Mouse (Mus musculus) heart, adult 9 months (tissue): ENCODE results near the gene Kif3c.

Experiments used
- DNase-seq, 2 experiments: peaks; one replicate each; pipeline ENCODE4 v3.0.0; 2022; ENCODE audit warnings: low spot score in 2 of 2

Gene Kif3c

DNA sequence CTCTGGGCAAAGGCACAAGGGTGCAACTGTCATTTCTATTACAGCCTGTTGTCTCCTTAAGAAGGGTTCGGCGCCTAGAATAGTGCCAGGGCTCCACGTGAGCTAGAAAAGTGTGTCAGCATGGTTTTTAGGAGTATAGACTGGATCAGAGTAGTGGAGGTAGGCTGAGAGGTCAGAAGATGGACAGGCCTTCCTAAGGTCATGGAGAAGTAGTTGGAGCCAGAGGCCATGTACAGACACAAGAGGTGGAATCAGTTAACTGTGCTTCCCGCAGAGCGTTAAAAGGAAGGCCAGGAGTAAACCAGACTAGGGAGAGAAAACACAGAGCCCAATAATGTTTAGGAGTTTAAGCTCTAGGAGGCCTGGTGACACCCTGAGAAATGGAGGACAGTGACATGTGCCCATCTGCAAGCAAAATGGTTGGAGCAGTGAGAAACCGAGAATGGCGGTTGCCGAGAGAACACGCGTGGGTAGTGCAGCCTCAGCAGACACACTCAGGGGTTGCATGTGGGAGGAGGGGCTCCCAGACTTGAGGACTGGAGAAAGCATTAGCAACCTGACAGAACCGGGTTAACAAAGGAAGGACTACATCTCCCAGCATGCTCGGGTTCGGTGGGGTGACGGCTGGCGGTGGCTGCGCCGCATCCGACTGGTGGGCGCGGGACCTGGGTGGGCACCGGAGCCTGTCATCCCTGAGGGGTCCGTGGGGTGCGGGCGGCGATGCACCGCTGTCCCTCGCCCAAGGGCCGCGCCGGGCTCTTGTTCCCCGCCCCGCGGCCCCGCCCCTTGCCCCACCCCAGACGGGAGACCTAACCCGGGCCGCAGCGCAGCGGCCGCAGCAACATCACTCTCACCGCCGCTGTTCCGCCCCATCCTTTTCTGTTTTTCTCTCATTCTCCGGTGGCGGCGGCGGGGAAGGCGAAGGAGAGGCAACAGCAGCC, at the start of gene Kif3c:
Kif3c (plus strand) TSS at position 625 of the 941 bp plus-strand sequence.
- peak; percentile 66 to 72 for DNase-seq

DNA sequence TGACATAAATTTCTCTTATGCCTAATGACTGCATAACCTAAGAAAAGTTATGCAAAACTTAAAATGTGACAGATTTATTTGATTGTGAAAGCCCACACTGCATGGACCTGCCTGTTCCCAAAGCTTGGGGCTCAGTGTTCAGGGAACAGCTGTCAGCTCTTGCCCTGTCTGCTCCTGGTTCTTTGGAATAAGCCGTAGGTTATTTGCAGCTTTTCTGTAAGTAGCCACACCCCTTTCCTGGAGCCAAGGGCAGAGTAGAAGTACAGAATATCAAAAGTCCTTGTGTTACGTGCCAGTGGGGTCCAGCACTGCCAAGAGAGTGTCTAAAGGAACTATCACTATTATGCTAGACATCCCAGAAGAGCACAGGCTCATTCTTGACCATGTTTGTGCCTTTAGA, 48.8 kb upstream of the Kif3c start:
- DNase-seq, result peak; percentile 10 to 16

DNA sequence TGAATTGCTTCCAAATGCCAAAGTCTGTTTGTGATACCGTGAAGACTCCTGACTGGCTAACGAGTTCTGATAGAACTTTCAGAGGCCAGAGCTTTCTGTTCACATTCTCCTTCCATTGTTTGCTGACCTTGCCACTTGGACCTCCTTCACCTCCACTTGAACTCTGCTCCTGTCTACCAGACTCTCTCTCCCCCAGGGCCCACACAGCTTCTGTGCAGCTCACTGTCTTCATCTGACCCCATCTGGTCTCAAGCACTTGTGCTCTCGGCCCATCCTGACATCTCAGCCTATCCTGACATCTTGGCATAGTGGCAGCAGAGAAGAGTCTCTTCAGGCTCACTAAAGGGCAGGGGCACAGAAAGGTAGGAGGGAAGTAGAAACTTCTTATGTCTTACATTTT, 48.0 kb upstream of the Kif3c start:
- DNase-seq, result no peak

DNA sequence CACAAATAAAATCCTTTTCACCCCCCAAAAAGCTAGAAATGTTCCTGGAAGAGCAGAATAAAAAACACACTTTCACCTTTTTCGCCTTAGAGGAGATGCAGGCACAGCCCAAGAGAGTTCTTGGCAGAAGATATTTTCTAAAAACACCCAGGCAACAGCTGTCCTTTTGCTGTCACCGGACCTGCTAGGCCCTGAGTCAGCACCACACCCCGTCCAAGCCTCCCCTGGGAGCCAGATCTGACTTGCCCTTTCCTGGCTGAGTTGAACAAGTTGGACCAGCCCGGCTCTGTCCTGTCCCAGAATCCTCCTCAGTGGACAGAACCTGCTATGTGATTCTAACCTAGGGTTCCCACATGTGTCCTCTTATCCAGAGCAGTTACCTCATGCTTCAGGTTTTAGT, 45.6 kb upstream of the Kif3c start:
- DNase-seq, result peak; percentile 40 to 62

DNA sequence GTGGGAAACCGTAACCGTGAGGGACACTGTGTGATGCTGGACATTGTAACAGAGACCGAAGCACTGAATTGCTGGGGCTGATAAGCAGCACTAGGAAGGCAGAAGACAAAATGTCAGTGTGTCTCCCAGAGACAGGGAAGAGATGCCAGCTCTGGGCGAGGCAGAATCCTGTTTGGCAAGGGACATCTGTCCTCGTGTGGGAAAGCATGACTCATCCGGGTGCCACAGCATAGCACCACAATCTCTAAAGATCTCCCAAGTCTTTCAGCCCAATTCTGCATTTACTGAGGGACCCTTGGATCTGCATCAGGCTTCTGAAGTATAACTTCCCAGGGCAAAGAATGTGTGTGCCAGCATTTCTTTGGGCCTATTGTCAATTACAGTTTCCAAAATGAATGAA, 41.7 kb upstream of the Kif3c start:
- DNase-seq, result peak in 1 of 2 experiments; percentile 6

DNA sequence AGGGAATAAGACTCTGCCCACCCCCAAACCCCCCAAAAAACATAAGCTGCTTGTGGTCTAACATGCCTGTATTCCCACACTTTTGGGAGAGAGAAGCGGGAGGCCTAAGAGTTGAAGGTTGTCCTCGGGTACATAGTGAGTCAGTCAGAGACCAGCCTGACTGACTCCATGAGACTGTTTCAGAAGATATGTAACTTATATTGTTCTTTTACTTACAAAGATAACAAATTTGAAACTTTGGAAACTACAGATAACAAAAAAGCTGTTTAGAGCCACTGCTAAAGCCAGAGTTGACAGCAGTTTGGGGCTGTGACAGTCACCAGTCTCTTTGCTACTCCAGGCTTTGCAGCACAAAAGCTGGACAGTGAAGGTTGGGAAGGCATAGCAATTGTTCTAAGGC, 39.7 kb upstream of the Kif3c start:
- no peak for DNase-seq

DNA sequence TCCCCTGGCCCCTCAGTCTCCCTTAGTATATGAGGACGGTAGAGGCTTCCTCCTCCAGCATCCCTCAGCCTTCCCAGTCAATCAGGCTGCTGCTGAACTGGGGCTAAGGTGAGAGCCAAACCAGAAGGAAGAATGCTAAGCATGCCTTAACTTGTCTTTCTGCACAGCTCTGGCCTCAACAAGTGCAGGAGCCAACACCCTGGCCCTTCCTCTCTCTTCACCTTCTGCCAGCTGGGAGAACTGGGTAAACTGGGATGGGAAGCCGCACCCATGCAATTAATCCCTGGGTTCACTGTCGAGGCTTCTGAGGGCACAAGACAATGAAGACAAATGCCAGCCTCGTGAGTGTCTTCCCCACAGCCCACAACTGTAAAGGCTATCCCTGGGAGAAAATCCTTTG, 35.3 kb upstream of the Kif3c start:
- no peak for DNase-seq

DNA sequence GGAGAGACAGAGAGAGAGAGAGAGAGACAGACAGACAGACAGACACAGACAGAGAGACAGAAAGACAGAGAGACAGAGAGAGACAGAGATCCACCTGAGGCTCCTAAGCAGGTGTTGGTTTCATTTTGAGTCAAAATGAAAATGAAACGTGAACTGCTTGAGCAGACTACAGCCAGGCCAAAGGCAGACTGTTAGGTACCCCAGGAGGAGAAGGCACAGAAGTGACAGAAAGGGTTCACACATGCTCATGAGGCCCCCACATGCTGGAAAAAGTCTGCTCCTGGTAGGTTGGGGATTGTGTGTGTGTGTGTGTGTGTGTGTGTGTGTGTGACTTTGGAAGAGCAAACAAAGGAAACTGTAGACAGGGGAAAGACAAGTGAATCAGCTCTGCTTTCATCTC, 26.0 kb upstream of the Kif3c start:
- no peak for DNase-seq

DNA sequence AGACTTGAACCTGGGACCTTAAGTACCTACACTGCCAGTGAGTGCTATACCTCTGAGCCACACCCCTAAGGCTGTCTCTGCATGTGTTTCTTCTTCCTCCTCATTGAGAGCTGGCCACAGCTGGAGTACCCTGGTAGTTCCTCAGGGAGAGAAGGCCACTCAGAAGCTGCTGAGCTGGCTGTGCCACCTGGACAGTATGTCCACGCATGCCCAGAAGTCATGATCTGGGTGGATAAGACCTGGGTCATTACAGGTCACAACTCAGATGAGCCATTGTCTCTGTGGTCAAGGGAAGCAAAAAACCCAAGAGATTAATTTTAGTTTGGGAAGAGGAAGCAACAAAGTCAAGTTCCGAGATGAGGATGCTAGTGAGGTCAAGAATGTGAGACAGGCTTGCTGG, 20.8 kb upstream of the Kif3c start:
- DNase-seq, result no peak

DNA sequence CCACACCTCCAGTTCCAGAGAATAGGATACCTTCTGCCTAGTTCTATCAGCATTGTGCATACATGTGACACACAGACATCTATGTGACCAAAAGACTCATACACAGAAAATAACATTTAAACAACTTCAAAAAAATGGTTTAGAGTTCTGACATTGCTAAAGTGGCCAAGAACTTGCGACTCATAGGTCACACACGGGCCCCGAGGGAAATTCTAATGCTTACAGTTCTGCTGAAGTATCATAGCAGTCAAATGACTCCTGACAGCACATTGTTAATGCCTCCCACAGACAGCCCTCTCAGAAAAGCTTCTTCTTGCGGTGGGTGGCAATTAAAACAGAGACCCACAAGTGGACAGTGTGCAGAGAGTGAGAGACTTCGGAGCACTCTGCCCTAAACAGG, 19.9 kb upstream of the Kif3c start:
- DNase-seq, result no peak

DNA sequence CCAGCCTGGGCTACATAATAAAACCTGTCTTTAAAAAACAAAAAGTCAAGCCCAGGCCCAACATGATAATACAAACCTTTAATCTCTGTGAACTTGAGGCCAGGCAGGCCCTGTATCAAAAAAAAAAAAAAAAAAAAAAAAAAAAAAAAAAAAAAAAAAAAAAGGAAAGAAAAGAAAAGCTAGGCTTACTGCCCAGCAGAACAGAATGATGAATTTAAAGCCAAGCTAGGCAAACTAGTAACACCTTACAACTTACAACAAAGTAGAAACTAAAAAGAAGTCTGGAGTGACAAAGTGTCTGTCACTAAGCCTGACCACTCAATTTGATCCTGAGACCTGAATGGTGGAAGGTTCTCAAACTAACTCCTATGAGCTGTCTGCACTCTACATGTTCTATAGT, 17.2 kb upstream of the Kif3c start:
- DNase-seq, result no peak

DNA sequence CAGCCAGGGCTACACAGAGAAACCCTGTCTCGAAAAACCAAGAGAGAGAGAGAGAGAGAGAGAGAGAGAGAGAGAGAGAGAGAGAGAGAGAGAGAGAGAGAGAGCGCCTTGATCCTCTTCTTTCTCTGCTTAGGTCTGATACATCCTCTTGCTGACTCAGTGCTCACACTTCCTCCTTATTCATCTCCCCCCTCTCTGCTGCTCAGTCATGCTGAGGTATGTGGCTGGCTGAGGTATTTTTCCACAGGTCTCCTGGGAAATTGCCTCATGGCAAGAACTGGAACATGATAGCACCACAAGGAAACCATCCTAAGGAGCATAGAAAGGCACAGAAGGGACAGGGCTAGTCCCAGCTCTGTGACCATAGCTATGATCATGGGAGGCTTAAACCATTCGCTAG, 15.5 kb upstream of the Kif3c start:
- no peak for DNase-seq

DNA sequence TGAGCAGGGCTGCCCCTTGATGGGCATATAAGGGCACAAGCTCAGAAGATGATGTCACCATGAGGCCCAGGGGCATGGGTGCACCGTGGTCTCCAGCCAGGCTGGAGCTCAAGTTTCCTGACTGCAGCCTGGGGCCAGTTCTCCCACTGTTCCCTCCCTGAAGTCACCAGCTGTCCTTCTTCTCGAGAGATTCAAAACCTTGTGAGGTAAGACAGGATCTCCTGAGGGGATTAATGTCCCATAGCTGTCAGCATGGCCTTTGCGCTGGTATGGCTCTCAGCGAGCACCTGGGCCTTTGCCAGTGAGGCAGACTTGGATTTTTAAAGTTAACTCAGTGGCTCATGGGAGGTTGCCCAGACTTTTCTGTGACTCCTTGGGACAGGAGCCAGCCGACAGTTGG, 14.8 kb upstream of the Kif3c start:
- DNase-seq, result no peak

DNA sequence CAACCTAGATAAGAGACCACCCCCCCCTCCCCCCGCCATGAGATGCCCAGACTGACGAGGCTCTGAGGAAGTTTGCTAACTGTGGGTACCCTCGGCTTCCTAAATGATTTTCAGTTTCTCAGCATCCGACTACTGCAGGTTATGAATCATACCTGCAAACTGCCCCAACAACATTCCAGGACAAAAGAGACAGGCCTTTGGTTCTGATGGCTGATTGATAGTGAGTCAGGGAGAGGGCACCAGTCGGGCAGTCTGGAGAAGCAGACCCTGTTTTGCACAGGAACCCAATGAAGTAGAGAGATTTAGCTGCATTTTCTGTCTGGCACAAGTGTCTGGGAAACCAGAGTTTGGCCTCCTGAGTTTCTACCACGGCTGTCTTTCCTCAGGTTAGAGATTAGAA, 12.7 kb upstream of the Kif3c start:
- DNase-seq, result no peak

DNA sequence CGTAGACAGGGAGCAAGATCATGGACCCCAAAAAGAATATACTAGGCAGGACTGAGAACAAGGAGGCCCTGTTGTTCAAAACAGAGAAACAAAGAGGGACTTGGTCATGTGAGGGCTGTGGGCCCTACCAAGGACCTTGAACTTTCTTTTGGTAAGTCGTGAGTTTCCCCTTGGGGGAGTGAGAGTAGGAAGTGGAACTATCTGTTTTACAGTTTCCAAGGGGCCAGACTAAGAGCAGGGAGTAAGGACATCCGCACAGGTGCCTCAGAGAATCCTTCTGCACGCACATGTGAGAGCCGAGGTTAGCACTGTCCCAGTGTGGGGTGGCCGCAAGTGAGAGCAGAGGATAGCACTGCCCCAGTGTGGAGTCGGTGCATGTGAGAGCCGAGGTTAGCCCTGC, 9.9 kb upstream of the Kif3c start:
- no peak for DNase-seq

DNA sequence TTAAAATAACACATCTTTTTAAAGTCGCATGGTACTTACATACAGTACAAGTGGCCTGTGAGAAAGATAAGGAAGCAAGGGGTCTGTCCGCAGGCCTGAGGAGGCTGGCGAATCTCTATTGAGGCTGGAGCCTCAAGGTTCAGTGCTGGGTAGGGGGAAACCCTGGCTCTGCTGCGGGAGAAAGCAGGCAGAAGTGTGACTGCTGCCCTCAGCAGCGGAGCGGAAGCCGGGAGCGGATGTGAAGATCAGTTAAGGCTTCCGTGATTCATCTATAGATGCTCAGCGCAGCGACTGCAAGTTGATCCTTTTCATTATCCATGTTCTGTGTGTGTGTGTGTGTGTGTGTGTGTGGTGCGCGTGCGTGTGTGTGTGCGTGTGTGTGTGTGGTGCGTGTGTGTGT, 8.1 kb upstream of the Kif3c start:
- no peak for DNase-seq

DNA sequence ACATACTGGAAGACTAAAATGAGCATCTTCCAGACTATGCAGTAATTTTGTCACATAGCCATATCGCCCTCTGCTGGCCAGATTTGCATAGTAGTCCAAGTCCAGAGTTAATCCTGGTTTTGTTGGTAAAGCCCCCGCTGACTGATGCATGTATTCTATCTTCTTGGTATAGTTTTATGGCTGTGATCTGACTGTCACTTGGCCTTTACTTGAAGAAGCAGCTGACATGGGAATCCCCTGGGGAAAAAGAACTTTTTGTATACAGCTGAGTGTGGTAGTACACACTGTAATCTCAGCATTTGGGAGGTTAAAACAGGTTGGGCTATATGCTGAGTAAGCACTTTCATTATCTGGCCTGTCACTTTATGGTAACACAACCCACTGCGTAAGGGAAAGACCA, 5.6 kb upstream of the Kif3c start:
- DNase-seq, result peak in 1 of 2 experiments; percentile 68

DNA sequence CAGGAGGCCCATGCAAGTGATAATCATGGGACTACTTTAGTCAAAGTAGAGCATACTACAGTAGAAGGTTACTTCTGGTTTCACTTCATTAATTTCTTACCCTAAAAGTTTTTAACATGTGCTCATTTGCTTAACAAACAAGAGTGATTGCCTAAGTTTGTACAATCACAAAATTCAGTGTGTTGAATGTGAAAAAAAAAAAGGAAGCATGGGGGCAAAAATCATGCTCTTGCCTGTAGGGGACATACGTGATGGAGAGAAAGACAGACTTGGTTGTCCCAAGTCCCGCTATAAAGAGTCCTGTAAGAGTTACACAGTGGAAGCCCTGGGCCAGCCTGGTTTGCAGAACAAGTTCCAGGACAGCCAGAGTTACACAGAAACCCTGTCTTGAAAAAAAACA, 4.9 kb upstream of the Kif3c start:
- DNase-seq, result no peak

DNA sequence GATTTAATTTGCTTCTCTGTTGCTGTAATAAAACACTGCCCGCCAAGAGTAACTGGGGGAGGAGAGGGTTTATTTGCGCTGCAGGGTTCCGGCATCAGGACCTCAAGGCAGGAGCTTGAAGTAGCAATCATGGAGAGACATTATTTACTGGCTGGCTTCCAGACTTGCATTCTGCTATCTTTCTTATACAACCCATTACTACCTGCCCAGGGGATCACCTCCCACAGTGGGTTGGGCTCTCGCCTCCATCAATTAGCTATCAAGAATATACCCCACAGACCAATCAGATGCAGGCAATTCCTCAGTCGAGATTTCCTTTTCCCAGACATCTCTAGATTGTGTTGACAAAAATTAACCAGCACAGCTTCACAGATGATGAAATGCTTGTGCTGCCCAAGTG, 856 bp upstream of the Kif3c start:
- DNase-seq, result no peak

DNA sequence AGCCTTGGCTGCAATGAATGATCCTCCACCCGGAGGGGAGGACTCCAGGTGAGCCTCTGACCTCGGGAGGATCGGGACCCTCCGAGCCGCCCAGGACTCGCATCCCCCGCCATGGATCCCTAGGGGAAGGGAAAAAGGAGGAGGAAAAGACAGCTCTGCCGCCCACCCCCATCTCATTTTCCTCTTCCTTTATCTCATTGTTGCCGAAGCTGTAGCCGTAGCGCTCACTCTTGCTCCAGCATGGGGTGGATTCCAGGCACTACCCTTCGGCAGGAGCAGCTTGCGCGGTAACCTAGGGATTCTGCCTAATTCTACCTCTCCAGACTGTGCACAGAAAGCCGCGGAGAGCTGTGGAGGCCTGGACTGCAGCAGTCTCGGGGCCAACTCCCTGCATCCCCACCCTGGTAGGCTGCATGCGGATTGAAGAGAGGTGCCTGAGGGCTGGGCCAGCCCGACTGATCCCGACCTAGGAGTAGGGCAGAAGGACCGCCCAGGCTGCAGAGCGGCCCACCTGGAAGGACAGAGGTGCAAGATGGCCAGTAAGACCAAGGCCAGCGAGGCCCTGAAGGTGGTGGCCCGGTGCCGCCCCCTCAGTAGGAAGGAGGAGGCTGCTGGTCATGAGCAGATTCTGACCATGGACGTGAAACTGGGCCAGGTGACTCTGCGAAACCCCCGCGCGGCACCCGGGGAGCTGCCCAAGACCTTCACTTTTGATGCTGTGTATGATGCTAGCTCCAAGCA, 687 bp downstream of the Kif3c start:
- no peak for DNase-seq

DNA sequence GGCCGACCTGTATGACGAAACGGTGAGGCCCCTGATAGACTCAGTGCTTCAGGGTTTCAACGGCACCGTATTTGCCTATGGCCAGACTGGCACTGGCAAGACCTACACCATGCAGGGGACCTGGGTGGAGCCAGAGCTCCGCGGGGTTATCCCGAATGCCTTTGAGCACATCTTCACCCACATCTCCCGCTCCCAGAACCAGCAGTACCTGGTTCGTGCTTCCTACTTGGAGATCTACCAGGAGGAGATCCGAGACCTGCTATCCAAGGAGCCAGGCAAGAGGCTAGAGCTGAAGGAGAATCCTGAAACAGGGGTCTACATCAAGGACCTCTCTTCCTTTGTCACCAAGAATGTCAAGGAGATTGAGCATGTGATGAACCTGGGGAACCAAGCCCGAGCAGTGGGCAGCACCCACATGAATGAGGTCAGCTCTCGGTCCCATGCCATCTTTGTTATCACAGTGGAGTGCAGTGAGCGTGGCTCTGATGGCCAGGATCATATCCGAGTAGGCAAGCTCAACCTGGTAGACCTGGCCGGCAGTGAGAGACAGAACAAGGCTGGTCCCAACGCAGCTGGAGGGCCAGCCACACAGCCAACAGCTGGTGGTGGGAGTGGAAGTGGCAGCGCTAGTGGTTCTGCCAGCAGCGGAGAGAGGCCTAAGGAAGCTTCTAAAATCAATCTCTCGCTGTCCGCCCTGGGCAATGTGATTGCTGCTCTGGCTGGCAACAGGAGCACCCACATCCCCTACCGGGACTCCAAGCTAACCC, 1.4 kb downstream of the Kif3c start:
- no peak for DNase-seq

DNA sequence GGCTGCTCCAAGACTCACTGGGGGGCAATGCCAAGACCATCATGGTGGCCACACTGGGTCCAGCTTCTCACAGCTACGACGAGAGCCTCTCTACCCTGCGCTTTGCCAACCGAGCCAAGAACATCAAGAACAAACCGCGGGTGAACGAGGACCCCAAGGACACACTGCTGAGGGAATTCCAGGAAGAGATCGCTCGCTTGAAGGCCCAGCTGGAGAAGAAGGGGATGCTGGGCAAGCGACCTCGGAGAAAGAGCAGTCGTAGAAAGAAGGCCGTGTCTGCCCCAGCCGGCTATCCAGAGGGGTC, 2.0 kb downstream of the Kif3c start:
- DNase-seq, result no peak

DNA sequence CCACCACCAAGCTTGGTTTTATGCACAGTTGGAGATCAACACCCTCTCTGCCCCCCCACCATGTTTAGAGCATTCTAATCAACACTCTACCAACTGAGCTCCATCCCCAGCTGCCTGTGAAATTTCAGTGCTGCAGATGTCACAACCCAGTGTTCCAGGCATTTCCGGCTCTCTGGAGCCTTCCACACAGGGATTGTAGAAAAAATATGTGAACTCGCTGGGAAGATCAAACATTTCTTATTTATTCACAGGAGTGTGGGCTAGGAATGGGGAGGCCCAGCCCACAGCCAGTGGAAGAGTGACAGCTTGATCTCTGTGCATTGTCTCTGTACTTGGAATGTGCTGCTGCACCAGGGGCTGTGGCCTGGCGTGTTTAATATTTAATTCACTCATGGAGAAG, 3.8 kb downstream of the Kif3c start:
- no peak for DNase-seq
